Mouse (Mus musculus): ENCODE data around the gene C8g.

DNA sequence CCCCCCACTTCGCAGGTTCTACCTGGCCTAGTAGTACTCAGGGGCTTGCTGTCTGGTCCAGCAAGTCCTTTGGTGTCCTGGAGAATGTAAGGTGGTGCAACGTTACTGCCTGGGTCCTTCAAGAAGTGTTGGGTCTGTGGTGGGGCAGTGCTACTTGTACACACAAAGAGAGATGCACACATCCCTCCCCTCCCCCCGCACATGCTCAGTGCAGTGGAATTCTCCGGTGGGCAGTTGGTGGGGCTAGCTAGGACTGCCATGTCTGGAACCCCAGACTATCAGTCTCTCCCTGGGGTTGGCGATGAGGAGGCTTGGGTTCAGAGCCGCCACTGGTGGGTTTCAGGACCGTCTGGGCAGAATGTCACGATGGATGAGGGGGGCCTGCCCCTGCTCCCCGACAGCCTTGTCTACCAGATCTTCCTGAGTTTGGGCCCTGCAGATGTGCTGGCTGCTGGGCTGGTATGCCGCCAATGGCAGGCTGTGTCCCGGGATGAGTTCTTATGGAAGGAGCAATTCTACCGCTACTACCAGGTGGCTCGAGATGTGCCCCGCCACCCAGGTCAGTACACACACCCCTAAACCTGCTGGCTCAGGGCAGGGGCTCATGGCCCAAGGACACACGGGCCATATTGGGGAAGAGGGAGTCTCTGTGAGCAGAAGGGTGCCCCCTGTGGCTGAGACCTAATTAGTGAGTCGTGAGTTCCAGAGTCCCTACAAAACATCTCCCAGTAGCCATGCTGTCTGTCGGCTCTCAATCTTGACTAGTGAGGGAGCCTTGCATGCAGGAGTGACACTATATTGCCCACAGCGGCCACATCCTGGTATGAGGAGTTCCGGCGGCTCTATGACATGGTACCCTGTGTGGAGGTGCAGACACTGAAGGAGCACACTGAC is at the start of gene C8g:
- TF ChIP-seq POLR2A (IDR thresholded peaks at IDR 0.05; ENCODE audit: insufficient read length, low read depth), result no peak
- TF ChIP-seq POLR2AphosphoS2 (IDR thresholded peaks at IDR 0.05; ENCODE audit: insufficient read length, low read depth), result no peak
- TF ChIP-seq E2F4 (IDR thresholded peaks at IDR 0.05; ENCODE audit: insufficient read depth), result no peak
- no peak for TF ChIP-seq USF1 (IDR thresholded peaks at IDR 0.05; ENCODE audit: low read depth)
- TF ChIP-seq REST (IDR thresholded peaks at IDR 0.05; ENCODE audit: insufficient read depth, insufficient read length), result no peak
- no peak for TF ChIP-seq TCF3 (IDR thresholded peaks at IDR 0.05; ENCODE audit: insufficient read length, low read depth)
- no peak for TF ChIP-seq MAX (IDR thresholded peaks at IDR 0.05; ENCODE audit: low read depth)
- TF ChIP-seq TCF12 (IDR thresholded peaks at IDR 0.05; ENCODE audit: insufficient read depth, poor library complexity, severe bottlenecking), result no peak
- TF ChIP-seq MYOG (IDR thresholded peaks at IDR 0.05; ENCODE audit: control insufficient read depth in 1 of 3, insufficient read depth in 1 of 3, insufficient read length in 2 of 3, low read depth in 2 of 3), result no peak
- no peak for TF ChIP-seq CEBPB (IDR thresholded peaks at IDR 0.05; ENCODE audit: insufficient read depth, poor library complexity, severe bottlenecking)
- no peak for TF ChIP-seq SRF (IDR thresholded peaks at IDR 0.05; ENCODE audit: control insufficient read depth, insufficient read length, low read depth)

All from myocyte (in vitro differentiated cells).